ENCODE assay signal across 10 mouse cellular contexts in the genomic region with DNA sequence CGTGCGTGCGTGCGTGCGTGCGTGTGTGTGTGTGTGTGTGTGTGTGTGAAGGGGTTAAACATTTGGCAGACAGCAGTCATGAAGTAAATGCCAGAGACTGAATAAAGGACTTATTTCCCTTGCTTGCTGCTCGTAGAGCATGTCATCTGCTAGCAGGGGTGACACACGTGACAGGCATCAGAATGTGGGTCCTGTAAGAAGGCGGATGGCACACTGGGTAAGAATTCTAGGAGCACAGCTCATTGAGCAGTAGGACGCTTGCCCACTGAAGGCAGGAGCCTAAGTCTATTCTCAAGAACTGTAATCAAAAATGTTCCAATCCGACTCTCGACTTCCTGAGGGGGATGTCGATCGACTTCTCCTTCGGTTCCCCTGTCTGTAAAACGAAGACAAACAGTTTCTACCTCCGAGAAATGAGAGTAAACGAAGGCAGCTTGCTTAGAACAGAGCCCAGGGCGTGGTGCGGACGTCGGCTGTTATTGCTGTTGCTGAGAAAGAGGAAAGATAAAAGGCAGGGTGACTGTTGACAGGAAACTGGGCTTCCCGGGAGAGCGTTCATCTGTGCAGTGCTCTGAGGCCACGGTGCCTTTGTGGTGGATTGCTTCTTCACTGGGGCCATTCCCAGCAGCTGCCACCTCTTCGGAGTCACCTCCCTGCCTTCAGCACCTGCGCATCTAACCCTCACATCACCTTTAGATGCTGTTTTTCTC.
DNase-seq lines count a peak whose midpoint lies in the region; ATAC-seq and TF ChIP-seq lines count a peak whose summit lies in the region.
"Had no signal": no experiment of that assay in that cellular context is flagged by ENCODE, and none has a peak within 500 bp of the region (broad histone marks: within the 10 kb centered on the region; RNA-seq: fewer than 3 reads in every experiment).

No protein-coding gene starts in this region.

- peak overlapping the region; percentile 3 for H3K4me3 ChIP-seq in erythroblast, embryonic 14.5 days (replicated peaks)
- H3K4me3 ChIP-seq in liver, embryonic 14.5 days (ENCODE audit: insufficient read depth in 1 of 2, low read depth in 2 of 2, low read length in 2 of 2): no peak overlapping the region
- H3K4me3 ChIP-seq in spleen, adult 2 months (ENCODE audit: extremely low read depth, insufficient read depth, insufficient read length): peak overlapping the region; percentile 24; the same call in 1 of the 2 replicates
- H3K4me3 ChIP-seq in forebrain, embryonic 11.5 days (ENCODE audit: low read depth, low read length): no peak overlapping the region
- H3K4me3 ChIP-seq: limb, embryonic 13.5 days had no signal

- TF ChIP-seq EP300 in liver, embryonic 14.5 days (IDR thresholded peaks at IDR 0.05; ENCODE audit: low read depth): no peak

- H3K27ac ChIP-seq in liver, embryonic 14.5 days: no peak overlapping the region
- H3K27ac ChIP-seq in spleen, adult 2 months (ENCODE audit: insufficient read depth, low read length): peak overlapping the region; percentile 76
- no peak overlapping the region for H3K27ac ChIP-seq in forebrain, embryonic 11.5 days (ENCODE audit: low read depth, low read length)
- H3K27ac ChIP-seq: limb, embryonic 13.5 days had no signal

- peaks cover 35% of the 10 kb centered on the region for H3K4me1 ChIP-seq in erythroblast, embryonic 14.5 days (ENCODE audit: control insufficient read depth)
- peaks cover 10 to 29% of the 10 kb centered on the region in 2 experiments for H3K4me1 ChIP-seq in liver, embryonic 14.5 days (replicated peaks; ENCODE audit: control insufficient read depth in 2 of 2, insufficient read depth in 2 of 2, low read length in 1 of 2)
- H3K4me1 ChIP-seq in spleen, adult 2 months (ENCODE audit: control insufficient read depth, insufficient read depth, insufficient read length): peaks cover 13% of the 10 kb centered on the region; the same call in 1 of the 2 replicates
- H3K4me1 ChIP-seq in forebrain, embryonic 11.5 days (replicated peaks; ENCODE audit: control insufficient read depth, insufficient read depth, low read length): no peaks in the 10 kb centered on the region
- H3K4me1 ChIP-seq: limb, embryonic 13.5 days had no signal

- no peak; the same call in 1 of the 2 replicates for TF ChIP-seq POLR2A in spleen, adult 2 months (IDR thresholded peaks at IDR 0.05; ENCODE audit: low read depth, low read length)

- 35% methylated on average over 27 of the region's 27 CpGs for WGBS in liver, embryonic 14.5 days (ENCODE audit: insufficient replicate concordance)
- 26% methylated on average over 27 of the region's 27 CpGs for WGBS in spleen, adult 2 months
- 89% methylated on average over 27 of the region's 27 CpGs for WGBS in forebrain, embryonic 11.5 days

- H3K27me3 ChIP-seq in erythroblast, embryonic 14.5 days (ENCODE audit: control insufficient read depth): no peaks in the 10 kb centered on the region
- no peaks in the 10 kb centered on the region for H3K27me3 ChIP-seq in liver, embryonic 14.5 days (ENCODE audit: control insufficient read depth, insufficient read depth, low read length)
- H3K27me3 ChIP-seq in spleen, adult 2 months (ENCODE audit: control insufficient read depth, insufficient read depth, low read length): no peaks in the 10 kb centered on the region
- H3K27me3 ChIP-seq in forebrain, embryonic 11.5 days (ENCODE audit: control insufficient read depth, insufficient read depth, low read length): no peaks in the 10 kb centered on the region
- H3K27me3 ChIP-seq: CH12.LX; limb, embryonic 13.5 days had no signal

- ATAC-seq in erythroblast, adult 5-6 weeks (replicated peaks; ENCODE audit: low FRiP score, poor library complexity, severe bottlenecking): no peak
- ATAC-seq in liver, embryonic 14.5 days (ENCODE audit: insufficient read depth): peak; percentile 59; the same call in 1 of the 2 replicates
- no peak for ATAC-seq in forebrain, embryonic 11.5 days (replicated peaks; ENCODE audit: low FRiP score)

- no peaks in the 10 kb centered on the region for H3K36me3 ChIP-seq in erythroblast, embryonic 14.5 days (ENCODE audit: control insufficient read depth)
- H3K36me3 ChIP-seq in liver, embryonic 14.5 days (replicated peaks; ENCODE audit: control insufficient read depth, insufficient read depth, low read depth): no peaks in the 10 kb centered on the region
- no peaks in the 10 kb centered on the region for H3K36me3 ChIP-seq in spleen, adult 2 months (ENCODE audit: control insufficient read depth, insufficient read depth, low read length)
- H3K36me3 ChIP-seq in forebrain, embryonic 11.5 days (ENCODE audit: control insufficient read depth, insufficient read depth, low read length): no peaks in the 10 kb centered on the region
- H3K36me3 ChIP-seq: limb, embryonic 13.5 days had no signal

- H3K9ac ChIP-seq in liver, embryonic 14.5 days (replicated peaks): no peak overlapping the region; the same call in 1 of the 2 replicates
- H3K9ac ChIP-seq in forebrain, embryonic 11.5 days (ENCODE audit: low read length): no peak overlapping the region
- H3K9ac ChIP-seq: limb, embryonic 13.5 days had no signal

- peak; percentile 90 for DNase-seq in T-cell, adult 2 months (ENCODE audit: low spot score)
- DNase-seq in liver, embryonic 14.5 days (ENCODE audit: low read depth in 3 of 3, low spot score in 3 of 3): no peak
- DNase-seq in spleen, adult 2 months (ENCODE audit: low read depth in 1 of 2, low spot score in 2 of 2): peak; percentile 56
- DNase-seq in adrenal gland, adult 2 months: no peak
- no peak for DNase-seq in forebrain, embryonic 11.5 days (ENCODE audit: low spot score)
- DNase-seq in kidney, postnatal 36 days: no peak

- H3K4me2 ChIP-seq in liver, embryonic 14.5 days (ENCODE audit: low read depth): peak overlapping the region; percentile 50
- H3K4me2 ChIP-seq in forebrain, embryonic 11.5 days (ENCODE audit: low read depth, low read length, severe bottlenecking): no peak overlapping the region
- H3K4me2 ChIP-seq: limb, embryonic 13.5 days had no signal

- no peaks in the 10 kb centered on the region for H3K9me3 ChIP-seq in erythroblast, embryonic 14.5 days (ENCODE audit: control insufficient read depth, low read length)
- no peaks in the 10 kb centered on the region for H3K9me3 ChIP-seq in liver, embryonic 14.5 days (ENCODE audit: control insufficient read depth, low read length)
- no peaks in the 10 kb centered on the region for H3K9me3 ChIP-seq in forebrain, embryonic 11.5 days (ENCODE audit: control insufficient read depth, low read length)
- H3K9me3 ChIP-seq: limb, embryonic 13.5 days had no signal

- TF ChIP-seq CTCF in liver, embryonic 14.5 days (IDR thresholded peaks at IDR 0.05; ENCODE audit: low read depth): no peak
- TF ChIP-seq CTCF in spleen, adult 2 months (IDR thresholded peaks at IDR 0.05; ENCODE audit: extremely low read depth, insufficient read depth, insufficient read length, insufficient replicate concordance): no peak

Comparison
In these comparisons a context has a peak if more than half of its experiments do, and no peak if none do; other contexts are left out.
1. H3K4me3 ChIP-seq: peak in erythroblast, embryonic 14.5 days (single experiment) and spleen, adult 2 months (single experiment); none in liver, embryonic 14.5 days (0 of 2) and forebrain, embryonic 11.5 days (single experiment).
2. DNase-seq: peak in T-cell, adult 2 months (single experiment) and spleen, adult 2 months (2 of 2); none in liver, embryonic 14.5 days (0 of 3), adrenal gland, adult 2 months (single experiment), forebrain, embryonic 11.5 days (single experiment) and kidney, postnatal 36 days (0 of 2).